Mouse (Mus musculus) liver, embryonic 14.5 days (tissue): ENCODE data around the gene Pgghg. TPM values are rescaled to one million over a fixed set of nuclear protein-coding genes. Genes with fewer than 3 reads are reported as not detected.
A peak's percentile ranks its signal among the peaks of the same experiment; 100 is the strongest.
"Not testable (repeated sequence)": the region's sequence is repeated elsewhere in the genome, so short reads cannot be mapped to it uniquely, and the experiment has no call there.

ENCODE experiments used
- ATAC-seq: fragments of 200-750 bp; cut with Nextera tagmentation; 2 replicates; pipeline ENCODE4 v1.8.0; 2017; ENCODE audit warnings: moderate number of reproducible peaks, mild to moderate bottlenecking, moderate library complexity; ENCODE audit not compliant: insufficient read depth
- DNase-seq, 3 experiments: peaks; one replicate each; pipeline ENCODE4 v3.0.0-alpha.2; 2012 to 2013; ENCODE audit warnings: low read depth in 3 of 3, low spot score in 3 of 3
- H3K27ac ChIP-seq: fragments of 300-500 bp; sonication (generic); 2 replicates; pipeline ENCODE4 v1.5.1; 2014; ENCODE audit warnings: moderate library complexity, mild to moderate bottlenecking, control low read depth, inconsistent platforms
- H3K27me3 ChIP-seq: fragments of 300-500 bp; sonication (generic); 2 replicates; pipeline ENCODE4 v1.6.1; 2014; ENCODE audit warnings: mild to moderate bottlenecking, low read length, moderate library complexity; ENCODE audit not compliant: control insufficient read depth, insufficient read depth
- H3K36me3 ChIP-seq: fragments of 300-500 bp; sonication (generic); replicated peaks from 2 replicates; pipeline ENCODE4 v1.6.1; 2014; ENCODE audit warnings: low read depth; ENCODE audit not compliant: control insufficient read depth, insufficient read depth
- H3K4me1 ChIP-seq, 2 experiments: fragments of 200-500 bp in 1 of 2; fragments of 300-500 bp in 1 of 2; sonication (generic) in 1 of 2; replicated peaks; 2 replicates each; pipeline ENCODE4 v1.6.1; 2012 to 2014; ENCODE audit warnings: antibody characterized with exemption in 1 of 2, inconsistent platforms in 1 of 2, low read length in 1 of 2; ENCODE audit not compliant: control insufficient read depth in 2 of 2, insufficient read depth in 2 of 2
- H3K4me2 ChIP-seq: fragments of 300-500 bp; sonication (generic); 2 replicates; pipeline ENCODE4 v1.6.1; 2014; ENCODE audit warnings: low read depth, mild to moderate bottlenecking, control low read depth, moderate library complexity
- H3K4me3 ChIP-seq, 2 experiments: fragments of 200-500 bp in 1 of 2; fragments of 300-500 bp in 1 of 2; sonication (generic) in 1 of 2; 2 replicates each; pipeline ENCODE4 v1.5.1; 2012 to 2014; ENCODE audit warnings: low read depth in 2 of 2, low read length in 2 of 2, mild to moderate bottlenecking in 2 of 2, control low read depth in 1 of 2, inconsistent platforms in 1 of 2, moderate library complexity in 1 of 2; ENCODE audit not compliant: insufficient read depth in 1 of 2
- H3K9ac ChIP-seq: fragments of 300-500 bp; sonication (generic); replicated peaks from 2 replicates; pipeline ENCODE4 v1.6.1; 2014; ENCODE audit warnings: mild to moderate bottlenecking, control low read depth, moderate library complexity
- H3K9me3 ChIP-seq: fragments of 300-500 bp; sonication (generic); 2 replicates; pipeline ENCODE4 v1.6.1; 2016; ENCODE audit warnings: low read length, mixed read lengths; ENCODE audit not compliant: control insufficient read depth
- CTCF ChIP-seq: IDR thresholded peaks from 2 replicates; pipeline ENCODE4 v1.5.1; 2016; ENCODE audit warnings: antibody characterized with exemption, low read depth, control low read depth
- EP300 ChIP-seq: IDR thresholded peaks from 2 replicates; pipeline ENCODE4 v1.6.1; 2016; ENCODE audit warnings: antibody characterized with exemption, low read depth
- WGBS: fragments of 180-500 bp; shearing (Covaris S2); extraction: QIAGEN DNeasy Blood & Tissue Kit; methylation state at CpG from one replicate; pipeline ENCODE4 v1.1.7; 2014; ENCODE audit not compliant: insufficient replicate concordance; 5-methylcytosine and 5-hydroxymethylcytosine counted together
- polyA plus RNA-seq, 2 experiments: library from polyadenylated mRNA; depleted of rRNA in 1 of 2; stranded (reverse) in 1 of 2; unstranded in 1 of 2; fragments of >200 nt; fragmentation: Nextera tagmentation in 1 of 2; extraction: Ambion mirVana in 1 of 2; gene quantifications; 2 replicates each; pipeline versions ENCODE4 v1.2.1 to v1.2.3; 2012 to 2014

Pgghg gene
- polyA plus RNA-seq, 2 experiments = 4.5 to 7.2 TPM

GRCm38 (mm10) chr7:140974940-140975339 lies 33.7 kb downstream of the Pgghg start:
- no peaks in the 10 kb centered on the region for H3K9me3 ChIP-seq
- ATAC-seq = no peak
- no peak overlapping the region for H3K27ac ChIP-seq
- no peaks in the 10 kb centered on the region for H3K36me3 ChIP-seq
- H3K4me2 ChIP-seq = no peak overlapping the region
- no peak for DNase-seq
- H3K4me1 ChIP-seq = peaks cover 0 to 15% of the 10 kb centered on the region in 2 experiments; a peak in 2 of 4 replicates
- TF ChIP-seq EP300 (no peak), CTCF (no peak)
- no peaks in the 10 kb centered on the region for H3K27me3 ChIP-seq
- H3K4me3 ChIP-seq = no peak overlapping the region
- H3K9ac ChIP-seq = no peak overlapping the region
- WGBS = 23% methylated on average over 9 of the region's 9 CpGs

- ATAC-seq = no peak
- Histone ChIP-seq H3K4me1 (peaks cover 0 to 16% of the 10 kb centered on the region in 2 experiments; a peak in 2 of 4 replicates), H3K4me2 (no peak overlapping the region), H3K9me3 (no peaks in the 10 kb centered on the region), H3K27me3 (no peaks in the 10 kb centered on the region), H3K36me3 (no peaks in the 10 kb centered on the region), H3K4me3 (no peak overlapping the region), H3K27ac (no peak overlapping the region), H3K9ac (no peak overlapping the region)
- DNase-seq = no peak
- 52% methylated on average over 3 of the region's 3 CpGs for WGBS
- TF ChIP-seq CTCF = no peak
- no peak for TF ChIP-seq EP300
Measured at GRCm38 (mm10) chr7:140975465-140975864, 34.3 kb downstream of the Pgghg start.

GRCm38 (mm10) chr7:140976720-140977119 lies 35.5 kb downstream of the Pgghg start:
- ATAC-seq, H3K36me3 ChIP-seq, H3K4me3 ChIP-seq, H3K4me2 ChIP-seq, H3K9me3 ChIP-seq, H3K27ac ChIP-seq, H3K9ac ChIP-seq, H3K27me3 ChIP-seq, DNase-seq: not testable (repeated sequence)
- peaks cover 0 to 11% of the 10 kb centered on the region in 2 experiments; a peak in 2 of 4 replicates for H3K4me1 ChIP-seq
- WGBS = 62% methylated on average over 9 of the region's 9 CpGs

GRCm38 (mm10) chr7:140981704-140982103 lies 40.5 kb downstream of the Pgghg start:
- Histone ChIP-seq H3K9me3 (no peaks in the 10 kb centered on the region), H3K4me3 (no peak overlapping the region), H3K27ac (no peak overlapping the region), H3K27me3 (no peaks in the 10 kb centered on the region), H3K36me3 (no peaks in the 10 kb centered on the region), H3K4me2 (no peak overlapping the region), H3K4me1 (peaks cover 0 to 7% of the 10 kb centered on the region in 2 experiments; a peak in 2 of 4 replicates), H3K9ac (no peak overlapping the region)
- 19% methylated on average over 8 of the region's 8 CpGs for WGBS
- DNase-seq (no peak), ATAC-seq (peak; percentile 18; the same call in 1 of the 2 replicates)
- no peak for TF ChIP-seq CTCF
- TF ChIP-seq EP300 = no peak

GRCm38 (mm10) chr7:140982971-140983370 lies 41.8 kb downstream of the Pgghg start:
- H3K36me3 ChIP-seq = no peaks in the 10 kb centered on the region
- TF ChIP-seq CTCF (no peak), EP300 (no peak)
- H3K4me1 ChIP-seq = peaks cover 0 to 7% of the 10 kb centered on the region in 2 experiments; a peak in 2 of 4 replicates
- no peaks in the 10 kb centered on the region for H3K9me3 ChIP-seq
- no peak overlapping the region for H3K4me3 ChIP-seq
- H3K27me3 ChIP-seq = no peaks in the 10 kb centered on the region
- no peak overlapping the region for H3K27ac ChIP-seq
- H3K9ac ChIP-seq = no peak overlapping the region
- no peak overlapping the region for H3K4me2 ChIP-seq
- 48% methylated on average over 7 of the region's 7 CpGs for WGBS
- ATAC-seq (no peak), DNase-seq (no peak)
